Mouse (Mus musculus): ENCODE measurements around the gene Ubap2. TPM values are rescaled to one million over a fixed set of nuclear protein-coding genes. Genes with fewer than 3 reads are reported as not detected.

The Ubap2 gene
- total and polyA plus RNA-seq, 3 experiments, result 22.7 to 170 (median 127) TPM

DNA sequence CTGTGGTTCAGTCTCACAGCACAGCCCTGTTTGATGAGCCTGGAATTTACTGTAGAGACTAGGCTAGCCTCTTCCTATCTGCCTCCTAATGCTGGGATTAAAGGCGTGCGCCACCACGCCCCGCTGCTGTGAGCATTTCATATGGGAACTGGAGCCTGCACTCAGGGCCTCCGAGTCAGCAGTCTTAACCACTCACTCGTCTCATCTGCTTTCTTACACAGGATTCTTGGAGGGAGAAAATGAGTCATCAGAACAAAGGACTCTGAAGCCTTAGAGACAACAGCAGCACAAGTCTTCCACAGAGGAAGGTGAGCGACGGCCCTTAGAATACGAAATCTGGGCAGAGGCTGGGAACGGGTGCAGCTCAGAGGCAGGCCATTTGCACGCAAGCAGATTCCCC is 20.6 kb upstream of the Ubap2 start:
- DNase-seq (ENCODE audit: low read depth, low spot score), result no peak
- no peaks in the 10 kb centered on the region for H3K4me1 ChIP-seq (ENCODE audit: control insufficient read depth in 1 of 2, insufficient read depth in 2 of 2, low read length in 2 of 2)
- TF ChIP-seq KAT2A (conservative IDR thresholded peaks at IDR 0.05; ENCODE audit: low read depth, low read length), result no peak
- no peak for TF ChIP-seq BHLHE40 (IDR thresholded peaks at IDR 0.05; ENCODE audit: borderline replicate concordance, low read depth, low read length)
- no peak for TF ChIP-seq SIN3A (IDR thresholded peaks at IDR 0.05; ENCODE audit: low read length)
- no peak for TF ChIP-seq CHD2 (IDR thresholded peaks at IDR 0.05; ENCODE audit: low read length)
- TF ChIP-seq EP300 (IDR thresholded peaks at IDR 0.05; ENCODE audit: low read depth in 1 of 2, low read length in 2 of 2), result no peak
- no peak for TF ChIP-seq ZMIZ1 (IDR thresholded peaks at IDR 0.05; ENCODE audit: low read depth, low read length)
- TF ChIP-seq RCOR1 (IDR thresholded peaks at IDR 0.05; ENCODE audit: low read depth, low read length), result no peak
- TF ChIP-seq HCFC1 (IDR thresholded peaks at IDR 0.05; ENCODE audit: low read depth, low read length), result no peak
- no peak overlapping the region for H3K27ac ChIP-seq (ENCODE audit: control insufficient read depth, low read depth, low read length)
- H3K79me2 ChIP-seq (ENCODE audit: control insufficient read depth, insufficient read depth, low read length, poor library complexity), result no peaks in the 10 kb centered on the region
- H3K9ac ChIP-seq (ENCODE audit: control insufficient read depth, low read depth, low read length, poor library complexity, severe bottlenecking), result no peak overlapping the region
- no peaks in the 10 kb centered on the region for H3K27me3 ChIP-seq (ENCODE audit: control insufficient read depth in 1 of 2, insufficient read depth in 2 of 2, low read length in 2 of 2)
- H3K9me3 ChIP-seq (replicated peaks; ENCODE audit: insufficient read depth, low read length), result no peaks in the 10 kb centered on the region
- no peak overlapping the region for H3K4me3 ChIP-seq (ENCODE audit: control insufficient read depth in 1 of 2, insufficient read depth in 1 of 2, low read depth in 2 of 2, low read length in 2 of 2)
- peaks cover 0 to 37% of the 10 kb centered on the region in 2 experiments; a peak in 2 of 4 replicates for H3K36me3 ChIP-seq (ENCODE audit: control insufficient read depth in 1 of 2, insufficient read depth in 2 of 2, low read length in 2 of 2)

DNA sequence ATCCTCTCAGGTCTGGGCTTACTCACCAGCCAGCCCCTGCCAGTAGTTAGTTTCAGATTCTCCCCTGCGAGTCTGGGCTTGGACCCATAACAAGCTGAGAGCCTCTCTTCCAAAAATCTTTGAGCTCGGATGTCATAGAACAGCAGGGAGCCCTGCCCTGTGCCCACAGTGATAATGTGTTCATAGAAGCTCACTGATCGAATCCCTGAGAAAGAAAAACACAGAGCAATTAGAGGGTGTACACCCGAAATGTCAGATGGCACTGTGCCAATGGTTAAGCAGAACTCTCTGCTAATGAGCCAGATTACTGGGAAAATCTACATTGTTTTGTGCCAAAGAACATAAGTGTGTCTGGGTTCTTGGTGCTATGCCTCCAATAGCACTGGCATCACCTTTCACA is 19.0 kb upstream of the Ubap2 start:
- Histone ChIP-seq H3K9me3 (replicated peaks; ENCODE audit: insufficient read depth, low read length) (no peaks in the 10 kb centered on the region), H3K4me3 (ENCODE audit: control insufficient read depth in 1 of 2, insufficient read depth in 1 of 2, low read depth in 2 of 2, low read length in 2 of 2) (no peak overlapping the region), H3K36me3 (ENCODE audit: control insufficient read depth in 1 of 2, insufficient read depth in 2 of 2, low read length in 2 of 2) (peaks cover 0 to 25% of the 10 kb centered on the region in 2 experiments; a peak in 2 of 4 replicates), H3K79me2 (ENCODE audit: control insufficient read depth, insufficient read depth, low read length, poor library complexity) (no peaks in the 10 kb centered on the region), H3K9ac (ENCODE audit: control insufficient read depth, low read depth, low read length, poor library complexity, severe bottlenecking) (no peak overlapping the region), H3K4me1 (ENCODE audit: control insufficient read depth in 1 of 2, insufficient read depth in 2 of 2, low read length in 2 of 2) (no peaks in the 10 kb centered on the region), H3K27me3 (ENCODE audit: control insufficient read depth in 1 of 2, insufficient read depth in 2 of 2, low read length in 2 of 2) (no peaks in the 10 kb centered on the region), H3K27ac (ENCODE audit: control insufficient read depth, low read depth, low read length) (no peak overlapping the region)
- no peak for DNase-seq (ENCODE audit: low read depth, low spot score)
- TF ChIP-seq ELF1 (IDR thresholded peaks at IDR 0.05; ENCODE audit: low read depth, low read length) (no peak), MAX (IDR thresholded peaks at IDR 0.05; ENCODE audit: low read length) (no peak), MAZ (IDR thresholded peaks at IDR 0.05; ENCODE audit: low read depth, low read length) (no peak)

DNA sequence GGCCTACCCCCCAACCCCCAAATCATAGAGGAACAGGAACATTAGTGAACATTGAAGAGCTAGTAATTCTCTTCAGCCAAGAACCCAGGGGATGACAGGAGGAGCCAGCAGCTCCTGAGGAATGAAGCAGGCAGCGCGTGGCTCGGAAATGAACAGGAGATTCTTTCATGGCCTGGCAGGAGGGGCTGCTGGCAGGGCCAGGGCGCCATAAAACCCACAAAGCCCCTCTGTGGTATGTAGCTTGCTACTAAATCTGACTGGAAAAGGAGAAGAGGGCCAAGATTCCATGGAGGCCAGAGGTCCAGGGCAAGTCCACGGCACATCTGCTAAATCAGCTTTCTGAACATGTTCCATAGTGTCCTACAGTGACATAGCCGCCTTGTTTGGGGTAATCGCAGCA is 14.9 kb upstream of the Ubap2 start:
- DNase-seq (ENCODE audit: low read depth, low spot score), result no peak
- Histone ChIP-seq H3K4me1 (ENCODE audit: control insufficient read depth in 1 of 2, insufficient read depth in 2 of 2, low read length in 2 of 2) (no peaks in the 10 kb centered on the region), H3K9me3 (replicated peaks; ENCODE audit: insufficient read depth, low read length) (no peaks in the 10 kb centered on the region), H3K4me3 (ENCODE audit: control insufficient read depth in 1 of 2, insufficient read depth in 1 of 2, low read depth in 2 of 2, low read length in 2 of 2) (no peak overlapping the region), H3K27me3 (ENCODE audit: control insufficient read depth in 1 of 2, insufficient read depth in 2 of 2, low read length in 2 of 2) (no peaks in the 10 kb centered on the region), H3K79me2 (ENCODE audit: control insufficient read depth, insufficient read depth, low read length, poor library complexity) (no peaks in the 10 kb centered on the region), H3K36me3 (ENCODE audit: control insufficient read depth in 1 of 2, insufficient read depth in 2 of 2, low read length in 2 of 2) (peaks cover 0 to 9% of the 10 kb centered on the region in 2 experiments; a peak in 2 of 4 replicates), H3K9ac (ENCODE audit: control insufficient read depth, low read depth, low read length, poor library complexity, severe bottlenecking) (no peak overlapping the region), H3K27ac (ENCODE audit: control insufficient read depth, low read depth, low read length) (no peak overlapping the region)
- TF ChIP-seq POLR2AphosphoS2 (IDR thresholded peaks at IDR 0.05; ENCODE audit: low read length) (0 out of 2 replicates have a peak, but pooled peaks have one; percentile 30), ETS1 (IDR thresholded peaks at IDR 0.05; ENCODE audit: low read depth, low read length) (no peak)

Measured in MEL (cell line).